Mouse (Mus musculus): ENCODE results near the gene Aldh1a7.
"Not testable (repeated sequence)": the region's sequence is repeated elsewhere in the genome, so short reads cannot be mapped to it uniquely, and the experiment has no call there.

Gene Aldh1a7

GRCm38 (mm10) chr19:20727381-20727780 is at the start of gene Aldh1a7:
Gene Aldh1a7 (minus strand): TSS chr19:20727562.
- DNase-seq, result peak; percentile 21

GRCm38 (mm10) chr19:20775681-20776080 is 48.3 kb upstream of the Aldh1a7 start:
- DNase-seq, result no peak

- no peak for DNase-seq
These were observed 46.6 kb upstream of the Aldh1a7 start for GRCm38 (mm10) chr19:20773941-20774340.

GRCm38 (mm10) chr19:20764214-20764613 is 36.9 kb upstream of the Aldh1a7 start:
- DNase-seq, result no peak

GRCm38 (mm10) chr19:20761675-20762426 is 34.5 kb upstream of the Aldh1a7 start:
- peak; percentile 3 for DNase-seq

GRCm38 (mm10) chr19:20761119-20761518 is 33.8 kb upstream of the Aldh1a7 start:
- no peak for DNase-seq

- no peak for DNase-seq
These were observed 17.3 kb upstream of the Aldh1a7 start for GRCm38 (mm10) chr19:20744630-20745029.

- no peak for DNase-seq
These were observed 916 bp upstream of the Aldh1a7 start for GRCm38 (mm10) chr19:20728278-20728677.

GRCm38 (mm10) chr19:20722913-20723312 is 4.4 kb downstream of the Aldh1a7 start:
- DNase-seq, result no peak

- DNase-seq, result no peak
These were observed 7.1 kb downstream of the Aldh1a7 start for GRCm38 (mm10) chr19:20720298-20720697.

DNA sequence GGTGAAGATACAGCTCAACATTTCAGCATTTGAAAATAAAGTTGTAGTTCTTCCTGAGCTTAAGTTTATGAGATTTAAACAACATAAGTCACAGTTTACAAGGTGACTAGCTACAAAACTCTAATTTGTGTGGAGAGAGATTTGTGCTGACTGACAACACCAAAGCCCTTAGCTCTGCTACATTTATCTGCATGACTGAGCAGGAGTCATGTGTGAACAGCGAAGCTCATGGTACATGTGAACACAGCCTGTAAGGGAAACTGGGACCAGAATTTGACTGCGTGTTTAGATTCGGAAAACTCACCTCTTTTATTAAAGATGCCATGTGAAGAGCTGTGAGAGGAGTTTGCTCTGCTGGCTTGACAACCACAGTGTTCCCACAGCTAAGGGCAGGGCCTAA is 11.7 kb downstream of the Aldh1a7 start:
- no peak for DNase-seq

GRCm38 (mm10) chr19:20715093-20715492 is 12.3 kb downstream of the Aldh1a7 start:
- DNase-seq, result no peak

DNA sequence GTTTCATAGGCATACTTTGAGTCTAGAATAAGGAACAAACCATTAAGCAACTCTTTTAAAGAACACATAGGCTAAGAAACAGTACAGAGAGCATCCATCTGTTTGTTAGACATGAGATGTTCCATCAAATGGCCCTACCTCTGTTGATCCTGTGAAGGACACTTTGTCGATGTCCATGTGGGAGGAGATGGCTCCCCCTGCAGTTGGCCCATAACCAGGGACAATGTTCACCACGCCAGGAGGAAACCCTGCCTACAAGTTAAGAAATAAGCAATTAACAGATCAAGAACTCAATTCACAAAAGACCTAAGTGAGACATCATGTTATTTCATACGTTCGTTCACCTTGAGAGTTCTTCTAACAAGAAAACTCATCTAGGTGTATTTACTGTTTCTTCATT is 12.8 kb downstream of the Aldh1a7 start:
- no peak for DNase-seq

DNA sequence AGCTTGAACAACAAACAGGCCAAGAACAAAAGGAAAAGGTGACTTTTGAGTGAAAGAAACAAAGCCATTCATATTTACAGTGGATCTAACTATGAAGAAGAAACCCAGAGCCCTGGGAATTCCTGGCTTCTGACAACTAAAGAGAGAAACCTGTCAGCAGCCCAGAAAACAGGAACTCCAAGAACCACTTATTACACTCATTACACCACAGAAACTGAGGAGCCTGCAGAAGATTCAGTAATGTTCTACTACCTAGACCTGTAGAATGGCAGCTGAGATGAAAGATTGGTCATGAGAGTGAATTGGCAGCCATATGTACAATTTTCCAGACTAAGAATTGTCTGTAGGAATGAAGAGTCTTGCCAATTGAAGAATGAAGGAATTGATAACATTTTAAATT is 20.2 kb downstream of the Aldh1a7 start:
- DNase-seq, result no peak

DNA sequence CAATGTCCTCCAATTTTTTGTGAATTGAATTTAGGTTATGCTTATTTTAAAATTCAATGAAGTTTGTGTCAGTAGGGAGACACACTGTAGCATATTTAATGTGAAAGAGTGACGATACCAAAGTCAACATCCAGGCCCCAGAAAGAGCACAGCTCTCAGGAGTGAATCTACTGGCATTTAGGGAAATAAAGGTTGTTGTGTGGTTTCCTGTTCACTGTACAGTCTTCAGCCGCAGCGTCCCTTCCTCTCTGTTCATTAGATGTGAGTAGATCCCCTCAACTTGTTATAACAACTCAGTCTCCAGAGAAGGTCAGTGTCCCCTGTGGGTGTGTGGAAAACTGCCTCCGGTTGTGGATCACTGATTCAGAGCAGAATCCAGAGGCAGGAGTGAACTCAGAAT is 20.6 kb downstream of the Aldh1a7 start:
- no peak for DNase-seq

GRCm38 (mm10) chr19:20702074-20702473 is 25.3 kb downstream of the Aldh1a7 start:
- DNase-seq, result no peak

GRCm38 (mm10) chr19:20677697-20678355 is 49.5 kb downstream of the Aldh1a7 start:
- no peak for DNase-seq

DNA sequence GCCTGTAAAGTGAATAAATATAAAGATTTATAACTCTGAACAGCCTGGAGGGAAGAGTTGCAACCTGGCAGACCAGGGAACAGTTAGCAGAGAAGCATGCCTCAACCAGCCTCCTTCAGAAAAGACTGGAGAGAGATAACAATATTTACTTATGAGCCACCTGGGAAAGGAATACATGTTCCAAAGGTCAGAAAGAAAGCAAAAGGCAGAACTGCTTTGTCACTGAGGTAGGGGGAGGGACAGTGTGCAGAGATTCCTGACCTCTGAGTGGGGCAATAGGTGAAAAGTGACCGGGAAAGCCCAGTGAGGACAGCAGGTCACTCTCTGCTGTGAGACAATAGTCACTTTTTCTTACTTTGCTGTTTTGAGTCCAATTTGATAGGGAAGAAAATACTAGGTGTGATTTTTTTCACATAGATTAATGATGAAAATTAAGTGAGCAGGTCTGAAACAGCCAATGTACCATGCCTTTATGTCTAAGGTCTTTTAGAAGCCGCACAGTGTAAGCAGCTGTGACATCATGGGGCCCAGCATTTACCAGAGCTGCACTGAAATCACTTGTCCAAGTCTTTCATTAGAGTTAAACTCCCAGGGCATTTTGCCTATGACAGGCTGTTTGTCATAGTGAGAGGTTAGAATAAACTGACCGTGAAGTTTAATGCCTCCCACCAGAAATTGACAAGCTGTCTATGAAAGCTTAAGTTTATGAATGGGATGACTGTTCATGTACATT is 73.1 kb downstream of the Aldh1a7 start:
- DNase-seq, result peak; percentile 9

- no peak for DNase-seq
These were observed 74.2 kb downstream of the Aldh1a7 start for GRCm38 (mm10) chr19:20653082-20653676.

- no peak for DNase-seq
These were observed 77.4 kb downstream of the Aldh1a7 start for GRCm38 (mm10) chr19:20650008-20650407.

DNA sequence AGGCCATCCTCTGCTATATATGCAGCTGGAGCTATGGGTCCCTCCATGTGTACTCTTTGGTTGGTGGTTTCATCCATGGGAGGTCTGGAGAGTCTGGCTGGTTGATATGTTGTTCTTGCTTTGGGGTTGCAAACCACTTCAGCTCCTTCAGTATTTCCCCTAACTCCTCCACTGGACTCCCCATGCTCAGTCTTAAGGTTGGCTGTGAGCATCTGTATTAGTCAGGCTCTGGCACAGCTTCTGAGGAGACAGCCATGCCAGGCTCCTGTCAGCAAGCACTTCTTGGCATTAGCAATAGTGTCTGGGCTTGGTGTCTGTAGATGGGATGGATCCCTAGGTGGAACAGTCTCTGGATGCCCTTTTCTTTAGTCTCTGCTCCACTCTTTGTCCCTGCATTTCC is 79.9 kb downstream of the Aldh1a7 start:
- DNase-seq, result not testable (repeated sequence)

GRCm38 (mm10) chr19:20644346-20644745 is 83.0 kb downstream of the Aldh1a7 start:
- DNase-seq, result no peak
